Mouse (Mus musculus) megakaryocyte-erythroid progenitor cell, adult 5 weeks (primary cell): ENCODE data around the gene Egfl7. TPM values are rescaled to one million over a fixed set of nuclear protein-coding genes. Genes with fewer than 3 reads are reported as not detected.

Experiments
- polyA plus RNA-seq: library from polyadenylated mRNA; stranded (reverse); fragments of >175 nt; gene quantifications from 2 replicates; pipeline ENCODE4 v1.2.3, GENCODE M21; 2012

Gene Egfl7
- polyA plus RNA-seq: 47.7 and 83.0 TPM in 2 replicates

GRCm38 (mm10) chr2:26579714-26580113 lies at the start of gene Egfl7:
Egfl7 (plus strand) TSS chr2:26580014.

GRCm38 (mm10) chr2:26586294-26587043 lies 6.7 kb downstream of the Egfl7 start, which contains the start of gene Gm20532:
Gm20532 (plus strand) TSS chr2:26586639.

GRCm38 (mm10) chr2:26603720-26604671 lies 24.2 kb downstream of the Egfl7 start, which contains the start of gene Agpat2:
Agpat2 (minus strand) TSS chr2:26604417.

GRCm38 (mm10) chr2:26627921-26628739 lies 48.3 kb downstream of the Egfl7 start, which contains the start of gene Fam69b:
Fam69b (plus strand) TSS chr2:26628457.

Other genes starting within 250 kb of the Egfl7 start
- 18.0 and 21.7 TPM in 2 replicates for gene Dnlz, start 227.9 kb upstream of the Egfl7 start, polyA plus RNA-seq
- 222 and 257 TPM in 2 replicates for gene Card9, start 219.1 kb upstream of the Egfl7 start, polyA plus RNA-seq
- gene Snapc4, start 199.4 kb upstream of the Egfl7 start, polyA plus RNA-seq: 39.7 and 63.6 TPM in 2 replicates
- 75.4 and 97.5 TPM in 2 replicates for gene Entr1, start 190.7 kb upstream of the Egfl7 start, polyA plus RNA-seq
- 385 and 421 TPM in 2 replicates for gene Pmpca, start 190.7 kb upstream of the Egfl7 start, polyA plus RNA-seq
- 13.3 and 16.9 TPM in 2 replicates for gene Inpp5e, start 170.8 kb upstream of the Egfl7 start, polyA plus RNA-seq
- gene Sec16a, start 134.8 kb upstream of the Egfl7 start, polyA plus RNA-seq: 30.5 and 33.9 TPM in 2 replicates
- 44.7 and 51.9 TPM in 2 replicates for gene Notch1, start 63.4 kb upstream of the Egfl7 start, polyA plus RNA-seq
- 0.26 and 0.64 TPM in 2 replicates for gene Gm20532, start 6.6 kb downstream of the Egfl7 start, polyA plus RNA-seq
- gene Agpat2, start 24.4 kb downstream of the Egfl7 start, polyA plus RNA-seq: 67.6 and 69.0 TPM in 2 replicates
- gene Fam69b, start 48.4 kb downstream of the Egfl7 start, polyA plus RNA-seq: 9.0 and 14.8 TPM in 2 replicates
- gene Lcn4, start 91.3 kb downstream of the Egfl7 start, polyA plus RNA-seq: 0.12 TPM in 1 of 2 replicates, not detected in the other